Mouse (Mus musculus): Measurements from ENCODE around the gene Tpcn1. TPM values are rescaled to one million over a fixed set of nuclear protein-coding genes. Genes with fewer than 3 reads are reported as not detected.

The Tpcn1 gene
- 10 to 100 TPM; 40.3 to 44.9 TPM for total RNA-seq (2023)

GRCm38 (mm10) chr5:120588569-120589094 is at the start of gene Tpcn1, which contains the start of gene Iqcd:
Gene Tpcn1 (minus strand): TSS chr5:120588673.
Gene Iqcd (plus strand): TSS chr5:120589016.

GRCm38 (mm10) chr5:120634131-120634530 is 45.7 kb upstream of the Tpcn1 start, which contains the start of gene Cfap73:
Gene Cfap73 (minus strand): TSS chr5:120634235.

GRCm38 (mm10) chr5:120612442-120612821 is 24.0 kb upstream of the Tpcn1 start, which contains the start of the genes Rita1 and Ddx54:
Gene Rita1 (minus strand): TSS chr5:120612589.
Gene Ddx54 (plus strand): TSS chr5:120612739.

GRCm38 (mm10) chr5:120510982-120511642 is 77.4 kb downstream of the Tpcn1 start, which contains the start of gene Slc8b1:
Gene Slc8b1 (plus strand): TSS chr5:120511168.

GRCm38 (mm10) chr5:120503144-120503795 is 85.2 kb downstream of the Tpcn1 start, which contains the start of gene Plbd2:
Gene Plbd2 (minus strand): TSS chr5:120503625.

Other genes starting within 250 kb of the Tpcn1 start
- gene Lhx5, start 157.0 kb downstream of the Tpcn1 start, total RNA-seq (2023): not detected
- gene Sdsl, start 115.9 kb downstream of the Tpcn1 start, total RNA-seq (2023): 1 to 10 TPM in 1 of 2 experiments, not detected in 1; 1.6 TPM
- not detected for gene Sds, start 112.1 kb downstream of the Tpcn1 start, total RNA-seq (2023)
- gene Plbd2, start 85.0 kb downstream of the Tpcn1 start, total RNA-seq (2023): 10 to 100 TPM; 14.2 to 17.1 TPM
- gene Slc8b1, start 77.5 kb downstream of the Tpcn1 start, total RNA-seq (2023): 100 to 1,000 TPM in 1 of 2 experiments, 10 to 100 TPM in 1; 95.6 to 116 TPM
- gene Iqcd, start 343 bp upstream of the Tpcn1 start, total RNA-seq (2023): under 1 TPM; 0.31 to 0.78 TPM
- 1 to 10 TPM; 2.2 to 2.5 TPM for gene Rita1, start 23.9 kb upstream of the Tpcn1 start, total RNA-seq (2023)
- gene Ddx54, start 24.1 kb upstream of the Tpcn1 start, total RNA-seq (2023): 10 to 100 TPM; 38.6 to 47.1 TPM
- not detected for gene Cfap73, start 45.6 kb upstream of the Tpcn1 start, total RNA-seq (2023)
- 1 to 10 TPM; 1.1 to 1.3 TPM for gene Rasal1, start 60.1 kb upstream of the Tpcn1 start, total RNA-seq (2023)
- 1 to 10 TPM in 1 of 2 experiments, under 1 TPM in 1; 0.49 to 1.1 TPM for gene Dtx1, start 123.3 kb upstream of the Tpcn1 start, total RNA-seq (2023)
- 1 to 10 TPM; 3.2 to 7.8 TPM for gene Oas2, start 161.2 kb upstream of the Tpcn1 start, total RNA-seq (2023)
- 10 to 100 TPM; 10.8 to 13.8 TPM for gene Oas3, start 189.0 kb upstream of the Tpcn1 start, total RNA-seq (2023)
- gene Oas1e, start 206.9 kb upstream of the Tpcn1 start, total RNA-seq (2023): not detected
- 1 to 10 TPM; 2.9 to 3.0 TPM for gene Oas1c, start 223.8 kb upstream of the Tpcn1 start, total RNA-seq (2023)